Mouse (Mus musculus) liver, embryonic 14.5 days (tissue): ENCODE data around the gene Fat4.

Experiments used
- CTCF ChIP-seq: IDR thresholded peaks from 2 replicates; pipeline ENCODE4 v1.5.1; 2016; ENCODE audit warnings: antibody characterized with exemption, low read depth, control low read depth
- EP300 ChIP-seq: IDR thresholded peaks from 2 replicates; pipeline ENCODE4 v1.6.1; 2016; ENCODE audit warnings: antibody characterized with exemption, low read depth

DNA sequence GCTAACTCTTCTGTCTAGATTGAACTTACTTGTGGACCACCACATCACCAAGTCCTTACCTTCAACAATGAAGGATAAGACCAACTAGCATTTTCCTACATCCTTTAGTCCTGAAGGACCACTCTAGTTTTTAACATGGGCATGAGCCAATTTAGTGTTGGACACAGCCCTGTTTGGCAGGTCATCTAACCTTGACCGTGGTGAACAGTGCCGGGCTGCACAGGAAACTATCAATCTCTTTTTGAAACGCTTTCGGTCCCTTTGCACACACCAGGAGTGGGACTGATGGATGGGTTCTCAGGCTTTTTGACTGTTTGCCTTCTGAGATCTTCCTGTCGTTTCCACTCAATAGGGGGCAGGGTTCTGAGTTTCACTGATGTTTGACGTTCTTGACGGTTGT is 61.0 kb downstream of the Fat4 start:
- TF ChIP-seq CTCF = no peak
- no peak for TF ChIP-seq EP300
